Mouse (Mus musculus) stomach, embryonic 15.5 days (tissue): ENCODE measurements around the gene Ube2g2. TPM values are rescaled to one million over a fixed set of nuclear protein-coding genes. Genes with fewer than 3 reads are reported as not detected.

Source experiments
- ATAC-seq: fragments of 200-750 bp; cut with Nextera tagmentation; 2 replicates; pipeline ENCODE4 v1.8.0; 2017; ENCODE audit warnings: low read depth, moderate number of reproducible peaks, moderate TSS enrichment; ENCODE audit not compliant: insufficient read depth, low FRiP score
- H3K27ac ChIP-seq: fragments of 300-500 bp; sonication (generic); 2 replicates; pipeline ENCODE4 v1.5.1; 2015; ENCODE audit warnings: mild to moderate bottlenecking, inconsistent platforms
- H3K27me3 ChIP-seq: fragments of 300-500 bp; sonication (generic); replicated peaks from 2 replicates; pipeline ENCODE4 v1.6.1; 2015; ENCODE audit warnings: inconsistent platforms
- H3K36me3 ChIP-seq: fragments of 300-500 bp; sonication (generic); 2 replicates; pipeline ENCODE4 v1.6.1; 2015; ENCODE audit warnings: inconsistent platforms
- H3K4me1 ChIP-seq: fragments of 300-500 bp; sonication (generic); 2 replicates; pipeline ENCODE4 v1.6.1; 2015; ENCODE audit warnings: inconsistent platforms
- H3K4me2 ChIP-seq: fragments of 300-500 bp; sonication (generic); 2 replicates; pipeline ENCODE4 v1.6.1; 2015; ENCODE audit warnings: mild to moderate bottlenecking, inconsistent platforms
- H3K4me3 ChIP-seq: fragments of 300-500 bp; sonication (generic); replicated peaks from 2 replicates; pipeline ENCODE4 v1.5.1; 2015; ENCODE audit warnings: inconsistent platforms
- H3K9ac ChIP-seq: fragments of 300-500 bp; sonication (generic); 2 replicates; pipeline ENCODE4 v1.6.1; 2015; ENCODE audit warnings: inconsistent platforms
- H3K9me3 ChIP-seq: fragments of 300-500 bp; sonication (generic); 2 replicates; pipeline ENCODE4 v1.6.1; 2016; ENCODE audit warnings: inconsistent platforms
- WGBS: fragments of 180-500 bp; shearing (Covaris S2); methylation state at CpG from one replicate; pipeline ENCODE4 v1.1.7; 2015; 5-methylcytosine and 5-hydroxymethylcytosine counted together
- polyA plus RNA-seq: library from polyadenylated mRNA; unstranded; fragments of >200 nt; fragmentation: Nextera tagmentation; extraction: Ambion mirVana; gene quantifications from 2 replicates; pipeline ENCODE4 v1.2.1, GENCODE M21; 2015

Ube2g2 gene
- polyA plus RNA-seq, 1 experiment from 2014 or later, result 73.3 TPM

GRCm38 (mm10) chr10:77589117-77589516 is 33.0 kb upstream of the Ube2g2 start:
- H3K27ac ChIP-seq, result no peak overlapping the region
- H3K36me3 ChIP-seq, result peaks cover 32% of the 10 kb centered on the region

GRCm38 (mm10) chr10:77589749-77590148 is 32.3 kb upstream of the Ube2g2 start:
- H3K27ac ChIP-seq, result no peak overlapping the region
- H3K4me2 ChIP-seq, result no peak overlapping the region
- ATAC-seq, result no peak
- H3K4me1 ChIP-seq, result peaks cover 27% of the 10 kb centered on the region
- H3K4me3 ChIP-seq, result no peak overlapping the region
- no peak overlapping the region for H3K9ac ChIP-seq
- WGBS, result 70% methylated on average over 8 of the region's 8 CpGs
- H3K27me3 ChIP-seq, result no peaks in the 10 kb centered on the region
- H3K9me3 ChIP-seq, result no peaks in the 10 kb centered on the region
- peaks cover 38% of the 10 kb centered on the region for H3K36me3 ChIP-seq

More at GRCm38 (mm10) chr10:77589117-77589516, 33.0 kb upstream of the Ube2g2 start:
- H3K9ac ChIP-seq, result no peak overlapping the region
- 77% methylated on average over 7 of the region's 7 CpGs for WGBS
- H3K27me3 ChIP-seq, result no peaks in the 10 kb centered on the region
- H3K9me3 ChIP-seq, result no peaks in the 10 kb centered on the region
- peaks cover 27% of the 10 kb centered on the region for H3K4me1 ChIP-seq
- no peak for ATAC-seq
- H3K4me2 ChIP-seq, result no peak overlapping the region
- no peak overlapping the region for H3K4me3 ChIP-seq

- H3K27me3 ChIP-seq, result no peaks in the 10 kb centered on the region
- H3K9ac ChIP-seq, result no peak overlapping the region
- H3K4me1 ChIP-seq, result peaks cover 27% of the 10 kb centered on the region
- no peaks in the 10 kb centered on the region for H3K9me3 ChIP-seq
- H3K4me2 ChIP-seq, result no peak overlapping the region
- no peak overlapping the region for H3K4me3 ChIP-seq
- peaks cover 48% of the 10 kb centered on the region for H3K36me3 ChIP-seq
- 49% methylated on average over 6 of the region's 6 CpGs for WGBS
- 0 out of 2 replicates have a peak overlapping the region, but pooled peaks have one; percentile 35 for H3K27ac ChIP-seq
- peak; percentile 79 for ATAC-seq
Observed at GRCm38 (mm10) chr10:77590812-77591211, 31.3 kb upstream of the Ube2g2 start.

- no peak overlapping the region for H3K27ac ChIP-seq
- WGBS, result 69% methylated on average over 6 of the region's 6 CpGs
- ATAC-seq, result no peak
- peaks cover 27% of the 10 kb centered on the region; the same call in 1 of the 2 replicates for H3K4me1 ChIP-seq
- no peak overlapping the region for H3K4me3 ChIP-seq
- H3K36me3 ChIP-seq, result peaks cover 49% of the 10 kb centered on the region
- no peaks in the 10 kb centered on the region for H3K9me3 ChIP-seq
- H3K9ac ChIP-seq, result no peak overlapping the region
- no peak overlapping the region for H3K4me2 ChIP-seq
- H3K27me3 ChIP-seq, result no peaks in the 10 kb centered on the region
Observed at GRCm38 (mm10) chr10:77591546-77591945, 30.5 kb upstream of the Ube2g2 start.

- ATAC-seq, result no peak
- Histone ChIP-seq H3K4me1 (0 out of 2 replicates have a peak, but pooled peaks cover under 1% of the 10 kb centered on the region), H3K9ac (no peak overlapping the region), H3K27me3 (no peaks in the 10 kb centered on the region), H3K36me3 (peaks cover 42% of the 10 kb centered on the region), H3K27ac (no peak overlapping the region), H3K4me2 (no peak overlapping the region), H3K9me3 (no peaks in the 10 kb centered on the region), H3K4me3 (no peak overlapping the region)
- 89% methylated on average over 2 of the region's 2 CpGs for WGBS
Observed at GRCm38 (mm10) chr10:77596060-77596459, 26.0 kb upstream of the Ube2g2 start.

GRCm38 (mm10) chr10:77603021-77603420 is 19.1 kb upstream of the Ube2g2 start:
- no peak for ATAC-seq
- H3K27ac ChIP-seq, result no peak overlapping the region
- H3K4me3 ChIP-seq, result no peak overlapping the region
- H3K9ac ChIP-seq, result no peak overlapping the region
- 64% methylated on average over 4 of the region's 4 CpGs for WGBS
- H3K36me3 ChIP-seq, result peaks cover 5% of the 10 kb centered on the region; the same call in 1 of the 2 replicates
- H3K9me3 ChIP-seq, result no peaks in the 10 kb centered on the region
- no peaks in the 10 kb centered on the region for H3K27me3 ChIP-seq
- H3K4me2 ChIP-seq, result no peak overlapping the region
- H3K4me1 ChIP-seq, result peaks cover 14% of the 10 kb centered on the region

GRCm38 (mm10) chr10:77604111-77604510 is 18.0 kb upstream of the Ube2g2 start:
- no peaks in the 10 kb centered on the region for H3K27me3 ChIP-seq
- no peak for ATAC-seq
- H3K4me3 ChIP-seq, result no peak overlapping the region
- no peak overlapping the region for H3K9ac ChIP-seq
- no peak overlapping the region for H3K4me2 ChIP-seq
- H3K9me3 ChIP-seq, result no peaks in the 10 kb centered on the region
- H3K4me1 ChIP-seq, result peaks cover 19% of the 10 kb centered on the region
- WGBS, result 88% methylated on average over 6 of the region's 6 CpGs
- H3K27ac ChIP-seq, result no peak overlapping the region
- peaks cover 3% of the 10 kb centered on the region; the same call in 1 of the 2 replicates for H3K36me3 ChIP-seq

GRCm38 (mm10) chr10:77604958-77605357 is 17.1 kb upstream of the Ube2g2 start:
- Histone ChIP-seq H3K4me3 (no peak overlapping the region), H3K9ac (no peak overlapping the region)

GRCm38 (mm10) chr10:77605368-77605767 is 16.7 kb upstream of the Ube2g2 start:
- Histone ChIP-seq H3K4me1 (peaks cover 19% of the 10 kb centered on the region), H3K4me2 (peak overlapping the region; percentile 94; the same call in 1 of the 2 replicates), H3K9me3 (no peaks in the 10 kb centered on the region), H3K36me3 (peaks cover 7% of the 10 kb centered on the region; the same call in 1 of the 2 replicates), H3K27me3 (no peaks in the 10 kb centered on the region), H3K27ac (peak overlapping the region; percentile 98), H3K9ac (no peak overlapping the region), H3K4me3 (peak overlapping the region; percentile 82)
- no peak for ATAC-seq
- 32% methylated on average over 1 of the region's 1 CpGs for whole genome bisulfite sequencing

More at GRCm38 (mm10) chr10:77604958-77605357, 17.1 kb upstream of the Ube2g2 start:
- Histone ChIP-seq H3K9me3 (no peaks in the 10 kb centered on the region), H3K36me3 (peaks cover 3% of the 10 kb centered on the region; the same call in 1 of the 2 replicates), H3K27me3 (no peaks in the 10 kb centered on the region), H3K4me2 (no peak overlapping the region), H3K4me1 (peaks cover 19% of the 10 kb centered on the region), H3K27ac (peak overlapping the region; percentile 98)
- no peak for ATAC-seq
- 57% methylated on average over 5 of the region's 5 CpGs for WGBS

- ATAC-seq, result peak; percentile 89
- Histone ChIP-seq H3K9ac (peak within 1 kb of the TSS; percentile 65), H3K27me3 (no peaks in the 10 kb centered on the region), H3K4me1 (peaks cover 19% of the 10 kb centered on the region), H3K4me3 (peak within 1 kb of the TSS; percentile 82), H3K9me3 (no peaks in the 10 kb centered on the region), H3K4me2 (peak within 1 kb of the TSS; percentile 94), H3K36me3 (peaks cover 15% of the 10 kb centered on the region), H3K27ac (peak within 1 kb of the TSS; percentile 98)
- WGBS, result 1% methylated on average over 115 of the region's 119 CpGs
Observed at GRCm38 (mm10) chr10:77605908-77606826, 15.9 kb upstream of the Ube2g2 start, which contains the start of the genes Sumo3 and Gm49325. Sumo3 (plus strand) TSS chr10:77606097. Gm49325 (plus strand) TSS chr10:77606197.

- H3K9ac ChIP-seq, result peak overlapping the region; percentile 65
- peak overlapping the region; percentile 94 for H3K4me2 ChIP-seq
- WGBS, result 29% methylated on average over 7 of the region's 7 CpGs
- no peaks in the 10 kb centered on the region for H3K9me3 ChIP-seq
- no peaks in the 10 kb centered on the region for H3K27me3 ChIP-seq
- H3K27ac ChIP-seq, result peak overlapping the region; percentile 98
- H3K36me3 ChIP-seq, result peaks cover 22% of the 10 kb centered on the region
- no peak for ATAC-seq
- H3K4me3 ChIP-seq, result peak overlapping the region; percentile 82
- peaks cover 19% of the 10 kb centered on the region for H3K4me1 ChIP-seq
Observed at GRCm38 (mm10) chr10:77606855-77607254, 15.2 kb upstream of the Ube2g2 start.

- H3K4me3 ChIP-seq, result peak overlapping the region; percentile 82
- H3K27me3 ChIP-seq, result no peaks in the 10 kb centered on the region
- H3K36me3 ChIP-seq, result peaks cover 23% of the 10 kb centered on the region
- 61% methylated on average over 5 of the region's 5 CpGs for WGBS
- H3K4me2 ChIP-seq, result peak overlapping the region; percentile 94
- H3K27ac ChIP-seq, result peak overlapping the region; percentile 98; the same call in 1 of the 2 replicates
- peak overlapping the region; percentile 65; the same call in 1 of the 2 replicates for H3K9ac ChIP-seq
- no peaks in the 10 kb centered on the region for H3K9me3 ChIP-seq
- peaks cover 19% of the 10 kb centered on the region for H3K4me1 ChIP-seq
- ATAC-seq, result no peak
Observed at GRCm38 (mm10) chr10:77607441-77607840, 14.6 kb upstream of the Ube2g2 start.
